Mouse (Mus musculus) cerebral cortex, adult 2 months (tissue): Measurements from ENCODE around the gene Rad17.

Experiments used
- WGBS: fragments of 180-500 bp; shearing (Covaris S2); methylation state at CpG from one replicate; pipeline ENCODE4 v1.1.7; 2018; 5-methylcytosine and 5-hydroxymethylcytosine counted together

Rad17 gene

DNA sequence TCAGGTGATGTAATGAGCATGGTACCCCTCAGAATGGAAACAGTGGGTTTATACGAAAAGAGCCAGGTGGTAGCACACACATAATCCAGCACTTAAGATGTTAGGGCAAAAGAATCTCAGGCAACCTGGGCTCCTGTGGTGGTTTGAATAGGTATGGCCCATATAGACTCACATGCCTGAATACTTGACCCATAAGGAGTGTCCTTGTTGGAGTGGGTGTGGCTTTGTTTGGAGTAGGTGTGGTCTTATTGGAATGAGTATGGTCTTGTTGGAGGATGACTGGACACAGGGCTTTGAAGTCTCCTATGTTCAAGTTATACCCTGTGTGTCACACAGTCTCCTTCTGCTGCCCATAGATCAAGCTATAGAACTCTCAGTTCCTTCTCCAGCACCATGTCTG lies 82.5 kb downstream of the Rad17 start:
- 95% methylated on average over 1 of the region's 1 CpGs for WGBS
